Mouse (Mus musculus) common myeloid progenitor, adult 5-6 weeks (primary cell): ENCODE data around the gene Qdpr. TPM values are rescaled to one million over a fixed set of nuclear protein-coding genes. Genes with fewer than 3 reads are reported as not detected.
A peak's percentile ranks its signal among the peaks of the same experiment; 100 is the strongest.

ENCODE experiments used
- ATAC-seq: replicated peaks from 2 replicates; pipeline ENCODE4 v1.8.0; 2016; ENCODE audit warnings: low read depth, mild to moderate bottlenecking, moderate TSS enrichment, inconsistent platforms; ENCODE audit not compliant: poor library complexity, severe bottlenecking
- total RNA-seq: library from RNA; stranded (forward); fragments of 200-1000, 187-1606 nt; gene quantifications from 2 replicates; pipeline ENCODE4 v1.2.3, GENCODE M21; 2017

Qdpr gene
- total RNA-seq: 65.7 and 66.0 TPM in 2 replicates

- peak; percentile 92 for ATAC-seq
Observed at GRCm38 (mm10) chr5:45449831-45450716, at the start of gene Qdpr. Qdpr (minus strand) TSS chr5:45450236.

GRCm38 (mm10) chr5:45497564-45497963 lies 47.5 kb upstream of the Qdpr start:
- no peak for ATAC-seq

DNA sequence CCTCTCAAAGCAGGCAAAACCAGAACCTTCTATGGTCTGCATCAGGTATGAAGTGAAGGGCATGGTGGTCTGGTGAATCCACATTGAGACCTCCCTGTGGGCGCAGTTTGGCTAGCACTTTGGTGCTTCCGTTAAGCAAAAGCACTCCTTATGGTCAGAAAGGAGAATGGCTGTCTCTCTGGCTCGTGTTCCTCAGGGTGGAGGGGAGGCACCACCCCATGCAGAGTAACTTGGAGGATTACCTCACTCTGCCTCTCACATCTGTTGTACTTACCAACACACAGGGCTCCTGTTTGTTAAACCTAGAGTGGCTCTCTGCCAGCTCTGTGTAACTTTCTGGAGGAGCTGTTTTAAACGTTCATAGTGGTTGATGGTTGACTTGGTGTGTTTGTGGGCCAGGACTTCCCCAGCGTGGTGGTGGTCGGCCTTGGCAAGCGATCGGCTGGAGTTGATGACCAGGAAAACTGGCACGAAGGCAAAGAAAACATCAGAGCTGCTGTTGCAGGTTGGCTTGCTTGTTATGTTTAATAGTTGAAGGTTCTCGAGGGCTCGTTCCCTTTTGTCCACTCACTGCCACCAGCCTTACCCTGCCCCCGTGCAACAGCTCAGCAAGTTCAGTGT lies 47.0 kb upstream of the Qdpr start:
- ATAC-seq: no peak

DNA sequence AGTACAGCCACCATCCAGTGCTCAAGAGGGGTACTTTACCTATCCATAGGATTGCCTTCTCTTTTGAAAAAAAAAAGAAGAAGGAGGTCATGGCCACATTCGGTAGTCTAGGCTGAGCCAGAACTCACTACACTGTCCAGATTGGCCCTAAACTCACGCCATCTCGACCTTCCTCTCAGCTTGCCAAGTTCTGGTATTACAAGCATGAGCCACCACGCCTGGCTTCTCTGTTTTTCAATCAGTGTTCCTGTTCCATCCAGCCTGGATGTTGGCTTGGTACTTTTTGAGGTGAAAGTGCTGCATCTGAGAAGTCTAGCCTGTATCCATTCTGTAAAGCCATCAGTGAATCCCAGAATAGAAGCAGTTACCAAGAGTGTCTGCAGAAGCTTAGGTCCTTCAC lies 46.4 kb upstream of the Qdpr start:
- ATAC-seq: no peak

DNA sequence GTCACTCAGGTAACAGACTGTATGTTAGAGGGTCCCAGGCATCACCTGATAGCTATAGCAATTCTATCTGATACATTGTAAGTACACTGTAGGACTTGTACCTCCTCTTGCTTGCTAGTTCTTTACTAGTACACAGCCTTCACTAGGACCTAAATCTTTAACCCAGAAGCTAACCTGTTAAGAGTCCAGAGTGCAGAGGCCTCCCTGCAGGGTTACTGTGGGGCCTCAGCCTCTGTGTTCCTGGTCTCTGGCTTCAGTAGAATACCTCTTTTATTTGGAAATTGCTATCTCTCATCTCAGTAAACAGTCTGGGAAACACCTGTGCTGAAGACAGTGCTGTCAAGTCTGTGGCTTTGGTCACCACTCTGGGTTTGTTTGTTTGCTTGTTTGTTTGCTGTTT lies 46.0 kb upstream of the Qdpr start:
- ATAC-seq: no peak

DNA sequence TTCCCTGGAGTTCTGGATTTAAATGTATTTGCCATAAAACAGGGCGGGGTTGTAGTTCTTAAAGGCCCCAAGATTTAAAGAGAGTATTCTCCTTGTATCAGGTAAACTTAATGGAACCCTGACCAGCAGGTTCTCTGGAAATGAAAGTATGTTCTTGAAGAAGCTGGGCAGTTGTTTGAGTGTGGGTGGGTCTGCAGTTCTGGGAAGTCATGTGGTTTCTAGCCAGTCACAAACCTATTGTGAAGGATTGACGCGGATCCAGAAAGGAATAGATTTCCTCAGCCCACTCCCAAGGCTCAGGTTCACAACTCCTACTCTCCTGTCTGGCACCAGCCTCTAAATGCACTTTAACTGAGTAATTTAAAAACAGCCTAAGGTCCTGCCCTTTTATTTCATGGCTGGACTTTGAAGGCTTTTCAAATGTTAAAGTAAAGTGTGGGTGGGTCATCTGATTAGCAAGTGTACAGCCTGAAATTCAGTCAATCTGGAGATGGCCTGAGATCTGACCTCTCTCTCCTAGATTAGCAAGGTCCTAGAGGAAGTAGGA lies 45.5 kb upstream of the Qdpr start:
- no peak for ATAC-seq

GRCm38 (mm10) chr5:45494093-45494755 lies 44.2 kb upstream of the Qdpr start:
- no peak for ATAC-seq

GRCm38 (mm10) chr5:45493191-45494092 lies 43.4 kb upstream of the Qdpr start, which contains the start of gene Lap3:
Lap3 (plus strand) TSS chr5:45493374.
- ATAC-seq: peak; percentile 93

- no peak for ATAC-seq
Observed at GRCm38 (mm10) chr5:45491776-45492175, 41.7 kb upstream of the Qdpr start.

DNA sequence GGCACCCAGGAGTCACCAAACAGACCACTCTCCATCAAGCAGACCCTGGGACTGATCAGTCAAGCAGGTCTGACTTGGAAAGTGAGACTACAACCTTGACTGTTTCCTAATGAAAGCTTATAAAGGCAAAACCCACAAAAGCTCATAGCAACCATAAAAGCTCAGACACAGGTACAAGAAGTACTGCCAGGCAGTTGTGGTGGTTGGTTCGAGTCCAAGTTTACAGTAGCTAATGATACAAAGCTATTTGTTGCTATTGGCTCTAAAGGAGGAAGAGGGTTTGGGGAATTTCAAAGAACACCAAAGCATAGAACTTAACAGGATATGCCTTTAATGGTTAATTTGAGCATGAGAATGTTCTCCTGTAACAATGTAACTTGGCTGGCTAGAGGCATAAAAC lies 33.6 kb upstream of the Qdpr start:
- no peak for ATAC-seq

GRCm38 (mm10) chr5:45482607-45483006 lies 32.6 kb upstream of the Qdpr start:
- ATAC-seq: no peak

DNA sequence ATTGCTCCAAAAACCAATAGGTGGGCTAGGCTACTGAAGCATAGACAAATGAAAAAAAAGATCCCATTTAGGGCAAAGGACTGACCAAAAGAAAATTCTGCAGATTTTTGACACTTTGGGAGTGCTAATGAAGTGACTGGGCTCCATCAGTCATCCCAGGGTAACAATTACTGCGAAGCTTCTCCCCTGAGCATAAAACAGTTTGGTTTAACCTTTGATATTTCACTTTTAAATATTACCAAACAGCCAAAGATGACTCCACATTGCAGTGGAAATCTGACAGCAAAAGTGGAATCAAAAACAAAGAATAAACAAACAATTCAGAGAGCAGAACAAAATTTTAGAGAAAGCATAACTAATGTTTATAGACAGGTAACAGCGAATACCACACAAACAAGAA lies 31.1 kb upstream of the Qdpr start:
- no peak for ATAC-seq

DNA sequence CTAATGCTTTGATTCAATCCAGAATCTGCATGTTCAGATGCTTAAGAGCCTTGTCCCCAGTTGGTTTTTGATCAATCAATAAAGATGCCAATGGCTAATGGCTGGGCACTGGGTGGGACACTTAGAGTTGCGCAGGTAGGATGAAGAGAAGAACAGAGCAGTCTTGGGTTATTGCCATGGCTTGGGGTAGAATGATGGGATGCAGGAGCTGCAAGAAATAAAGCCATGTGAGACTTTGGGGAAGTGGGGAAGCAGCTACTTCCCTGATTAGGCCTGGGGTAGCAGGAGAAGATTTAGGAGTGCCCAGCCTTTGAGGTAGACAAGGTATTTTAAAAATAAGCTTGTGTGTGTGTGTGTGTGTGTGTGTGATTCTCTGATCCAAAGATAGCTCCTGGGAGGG lies 30.0 kb upstream of the Qdpr start:
- ATAC-seq: no peak

GRCm38 (mm10) chr5:45477601-45478000 lies 27.6 kb upstream of the Qdpr start:
- ATAC-seq: no peak

GRCm38 (mm10) chr5:45476288-45476687 lies 26.3 kb upstream of the Qdpr start:
- ATAC-seq: no peak

DNA sequence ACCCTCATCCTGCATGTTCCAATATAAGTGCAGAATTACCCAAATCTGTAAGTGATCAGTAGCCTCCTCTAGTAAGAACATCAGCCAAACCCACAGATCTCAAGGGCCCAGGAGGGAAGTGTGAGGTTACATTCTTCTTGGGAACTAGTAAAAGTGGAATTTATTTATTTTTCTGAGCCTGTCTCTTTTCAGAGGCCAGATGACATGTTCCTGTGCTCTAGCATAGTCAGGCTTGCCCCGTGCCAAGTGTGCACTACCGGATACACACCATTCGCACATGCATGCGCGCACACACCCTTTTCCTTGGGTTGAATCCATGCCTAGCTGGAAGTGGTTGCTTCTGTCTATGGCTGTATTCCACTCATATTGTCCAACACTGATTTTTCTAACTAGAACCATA lies 25.7 kb upstream of the Qdpr start:
- ATAC-seq: no peak

DNA sequence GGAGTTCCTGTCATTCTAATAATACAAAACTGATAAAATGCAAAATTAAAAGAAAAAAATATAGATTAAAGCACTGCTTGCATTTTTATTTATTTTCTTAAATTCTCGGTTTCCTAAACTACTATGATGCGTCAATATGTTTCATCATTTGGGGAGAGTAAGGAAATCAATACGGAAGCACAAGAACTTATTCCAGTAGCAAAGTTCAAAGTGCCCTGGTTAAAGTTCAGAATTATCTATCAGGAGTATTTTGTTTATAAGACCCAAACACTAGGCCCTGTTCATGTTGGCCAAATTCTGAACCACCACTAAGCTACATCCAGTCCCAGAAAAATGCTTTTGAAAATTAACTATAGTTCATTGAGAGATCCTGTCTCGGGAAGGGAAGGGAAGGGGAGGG lies 24.7 kb upstream of the Qdpr start:
- ATAC-seq: no peak

DNA sequence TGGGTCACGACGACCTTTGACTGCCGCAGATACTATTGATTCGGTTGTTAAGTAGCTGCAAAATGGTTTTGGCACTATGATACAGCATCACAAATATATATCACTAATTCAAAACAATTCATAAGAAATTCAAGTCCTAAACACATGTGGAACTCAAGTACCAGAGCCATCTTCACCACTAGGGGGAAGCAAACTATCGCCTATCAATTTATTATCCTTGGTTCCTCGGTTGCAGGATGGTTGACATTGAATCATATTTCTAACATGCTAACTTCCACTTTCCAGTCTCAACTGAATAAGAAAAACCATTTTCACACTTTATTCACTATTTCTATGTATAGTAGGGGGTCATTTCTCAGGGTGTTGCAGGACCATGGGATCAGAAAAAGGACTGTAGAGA lies 24.2 kb upstream of the Qdpr start:
- peak; percentile 97 for ATAC-seq

DNA sequence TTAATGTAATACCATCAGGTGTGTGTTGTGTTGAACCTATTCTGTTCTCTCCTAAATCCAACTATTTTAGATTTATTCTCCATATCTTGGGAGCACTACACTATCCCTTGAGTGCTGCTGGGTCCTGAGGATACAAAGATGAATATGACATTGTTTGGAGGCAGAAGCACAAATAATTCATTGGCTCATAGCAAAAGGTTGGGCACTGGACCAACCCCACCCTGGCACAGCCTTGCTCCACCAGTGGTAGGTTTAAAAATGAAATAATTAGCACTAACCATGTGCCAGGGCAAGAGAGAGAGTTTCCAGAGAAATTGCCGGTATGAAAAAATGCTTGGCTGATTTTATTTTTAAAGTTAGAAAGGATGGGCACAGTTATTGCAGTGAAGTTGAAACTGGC lies 23.5 kb upstream of the Qdpr start:
- no peak for ATAC-seq
